Mouse (Mus musculus) spleen, postnatal 10 days (tissue): ENCODE measurements around the gene Ikzf3.

Experiments used
- DNase-seq, 2 experiments: peaks; one replicate each; pipeline ENCODE4 v3.0.0; 2021 to 2022; ENCODE audit warnings: low spot score in 2 of 2

The Ikzf3 gene

DNA sequence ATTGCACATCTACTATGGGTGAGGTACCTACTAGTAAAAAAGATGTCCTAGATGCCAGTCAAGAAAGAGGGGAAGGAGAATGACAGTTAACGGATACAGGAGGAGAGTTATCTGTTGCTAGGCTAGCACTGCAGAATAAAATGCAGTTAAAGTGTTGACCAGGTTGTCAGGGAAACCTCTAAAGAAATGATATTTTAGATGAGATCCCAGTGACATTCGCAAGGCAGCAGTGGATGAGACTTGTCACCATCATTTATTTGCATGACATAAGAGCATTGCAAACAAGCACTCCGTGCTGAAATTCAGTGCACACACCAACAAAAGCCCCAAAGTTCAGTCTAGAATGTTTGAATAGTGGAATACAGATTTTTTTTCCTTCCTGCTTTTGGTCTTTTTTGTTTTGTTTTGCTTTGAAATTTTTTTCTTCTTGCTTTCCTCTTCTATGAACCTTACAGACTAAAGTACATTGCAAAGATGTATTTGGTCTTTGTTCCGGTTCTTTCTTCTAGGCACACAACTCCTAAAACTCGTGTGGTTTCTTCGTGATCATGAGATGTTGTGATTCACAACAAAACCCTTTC lies 32.4 kb downstream of the Ikzf3 start:
- no peak for DNase-seq

DNA sequence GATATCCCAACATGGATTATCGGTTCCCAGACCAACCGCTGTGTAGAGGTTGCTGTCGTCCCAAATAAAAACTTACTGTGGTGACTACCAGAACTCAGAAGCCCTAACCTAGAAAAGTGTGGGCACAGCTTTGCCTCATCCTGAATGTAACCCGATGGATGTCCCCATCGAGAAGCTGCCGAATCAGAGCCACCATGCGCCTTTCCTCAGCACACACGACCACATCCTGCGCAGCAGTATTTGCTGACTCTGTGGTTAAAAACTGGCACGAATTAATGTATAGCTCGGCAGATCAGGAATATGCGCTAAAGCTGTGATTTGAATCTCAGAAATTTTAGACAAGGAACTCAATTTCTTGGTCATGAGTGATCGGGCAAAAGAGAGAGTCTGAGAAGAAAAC lies 33.0 kb downstream of the Ikzf3 start:
- DNase-seq, result no peak

DNA sequence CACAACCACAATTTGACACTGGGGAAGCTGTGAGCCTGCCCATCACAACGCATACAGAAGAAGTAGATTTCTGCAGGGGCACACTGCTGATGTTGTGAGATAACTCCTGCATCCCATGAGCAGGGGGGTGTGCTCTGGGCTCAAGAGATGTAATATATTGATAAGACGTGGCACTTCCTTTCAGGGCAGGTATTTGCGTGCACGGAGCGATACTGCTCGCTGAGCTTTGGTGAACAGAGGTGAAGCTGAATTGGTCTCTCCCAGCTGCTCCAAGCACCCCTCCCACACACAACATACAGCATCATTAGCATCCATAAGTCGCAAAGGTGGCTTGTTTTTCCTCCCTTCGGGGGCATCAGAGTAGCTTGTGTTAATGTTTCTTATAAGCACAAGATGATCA lies 35.7 kb downstream of the Ikzf3 start:
- no peak for DNase-seq

DNA sequence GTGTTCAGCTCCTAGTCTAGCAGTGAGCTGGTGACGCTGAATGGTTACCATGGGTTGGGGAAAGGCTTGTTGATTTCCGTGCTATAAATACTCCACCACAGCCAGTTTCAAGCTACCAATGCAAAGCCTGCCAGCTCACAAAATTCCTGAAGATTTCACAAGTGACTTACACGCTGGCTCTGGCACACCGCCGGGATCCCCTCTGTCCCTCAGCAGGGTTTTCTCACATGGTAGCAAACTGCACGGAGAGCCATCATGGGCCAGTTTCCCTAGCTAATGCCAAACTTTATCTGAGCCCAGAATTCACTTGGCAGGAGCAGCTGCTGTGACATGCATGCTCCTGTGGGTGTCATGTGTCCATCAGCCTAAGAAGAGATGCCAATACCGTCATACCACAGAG lies 36.4 kb downstream of the Ikzf3 start:
- DNase-seq, result no peak

DNA sequence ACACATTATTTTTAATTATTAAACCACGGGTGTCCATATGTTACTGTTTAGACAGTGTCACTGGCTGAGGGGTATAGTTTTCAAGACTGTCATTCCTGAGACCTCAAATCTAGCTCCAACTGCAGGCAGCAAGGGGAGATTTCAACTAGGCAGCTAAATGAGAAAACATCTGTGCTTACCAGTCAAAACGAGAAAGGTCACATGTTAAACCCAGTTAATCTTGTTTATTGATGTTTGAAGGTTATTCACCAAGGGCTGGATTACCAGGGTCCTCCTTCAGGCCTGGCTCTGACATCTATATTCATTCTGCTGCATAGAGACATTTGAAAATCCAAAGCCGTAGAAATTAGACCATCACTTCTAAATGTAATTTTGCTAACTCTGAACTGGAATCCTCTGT lies 40.9 kb downstream of the Ikzf3 start:
- DNase-seq, result no peak

DNA sequence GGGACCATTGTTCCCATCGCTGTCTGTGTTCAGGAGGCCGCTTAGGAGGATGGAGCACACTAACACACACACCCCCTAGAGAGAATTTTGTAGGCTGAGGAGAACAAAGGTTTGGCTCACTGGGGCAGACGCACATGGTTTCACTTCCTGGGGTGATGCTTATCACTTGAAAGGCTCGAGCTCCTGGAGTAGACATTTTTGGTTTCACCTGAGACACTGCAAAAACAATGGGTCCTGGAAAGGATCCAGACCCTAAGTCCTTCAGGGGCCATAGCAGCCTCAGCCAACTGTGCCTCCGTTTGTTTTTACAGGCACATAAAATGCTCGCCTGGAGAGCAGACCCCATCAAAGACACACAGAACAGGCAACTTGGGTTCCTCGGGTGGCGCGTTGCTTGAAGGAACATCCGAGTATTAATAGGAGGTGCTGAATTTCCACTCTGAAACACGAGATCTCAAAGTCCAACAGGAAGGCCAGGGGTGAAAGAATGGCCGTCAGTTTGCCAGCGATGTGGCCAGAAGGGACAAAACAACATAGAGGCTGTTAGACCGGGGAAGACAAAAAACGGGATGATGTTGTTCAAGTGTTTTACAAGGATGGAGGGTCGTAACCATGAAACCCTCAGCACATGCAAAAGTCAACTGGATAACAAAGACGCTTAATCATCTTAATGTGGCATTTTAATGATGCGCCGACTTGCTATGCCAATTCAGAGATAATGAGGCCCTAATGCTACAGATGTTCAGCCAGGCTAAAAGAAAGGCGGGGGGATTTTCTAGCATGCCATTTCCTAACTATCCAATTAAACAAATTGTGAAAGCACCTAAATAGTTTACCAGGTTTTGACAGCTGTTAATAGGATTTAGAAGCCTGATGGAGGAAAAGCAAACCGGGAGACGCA lies 48.2 kb downstream of the Ikzf3 start:
- DNase-seq, result peak in 1 of 2 experiments; percentile 31

DNA sequence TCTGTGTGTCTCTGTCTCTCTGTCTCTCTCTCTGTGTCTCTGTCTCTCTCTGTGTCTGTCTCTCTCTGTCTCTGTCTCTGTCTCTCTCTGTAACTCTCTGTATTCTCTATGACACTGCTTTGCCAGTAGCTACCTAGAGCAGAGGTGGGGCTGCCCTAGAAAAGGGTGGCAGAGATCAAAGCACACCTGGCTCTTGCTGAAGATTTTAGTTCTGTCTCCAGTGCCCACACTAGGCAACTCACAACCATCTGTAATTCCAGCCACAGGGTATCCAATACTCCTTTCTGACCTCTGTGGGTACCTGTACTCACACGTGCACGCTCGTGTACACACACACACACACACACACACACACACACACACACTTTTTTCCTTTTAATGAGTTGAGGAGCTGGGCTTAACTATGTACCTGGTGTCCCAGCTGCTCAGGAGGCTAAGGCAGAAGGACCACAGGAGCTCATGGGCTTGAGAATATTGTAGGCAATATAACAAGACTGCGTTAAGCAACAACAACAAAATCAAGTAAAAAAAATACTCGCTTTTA lies 50.6 kb downstream of the Ikzf3 start:
- DNase-seq, result no peak

DNA sequence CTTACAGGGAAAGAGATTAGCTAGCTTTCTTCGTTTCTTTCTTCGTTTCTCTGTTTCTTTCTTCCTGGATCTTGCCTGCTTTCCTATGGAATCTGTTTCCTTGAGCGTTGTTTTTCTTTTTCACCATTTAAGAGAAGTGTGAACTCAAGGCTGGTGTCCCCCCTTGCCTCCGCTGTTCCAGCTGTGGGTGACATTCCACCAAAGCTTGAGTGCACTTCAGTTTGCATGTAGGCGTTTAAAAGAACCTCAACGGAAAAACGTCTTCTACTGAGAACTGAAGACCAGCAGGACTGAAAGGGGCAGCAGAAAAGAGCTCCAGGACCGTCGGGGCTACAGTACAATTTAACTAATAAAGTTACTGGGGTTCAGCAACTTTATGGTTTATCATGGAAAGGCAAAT lies 52.4 kb downstream of the Ikzf3 start:
- DNase-seq, result no peak

DNA sequence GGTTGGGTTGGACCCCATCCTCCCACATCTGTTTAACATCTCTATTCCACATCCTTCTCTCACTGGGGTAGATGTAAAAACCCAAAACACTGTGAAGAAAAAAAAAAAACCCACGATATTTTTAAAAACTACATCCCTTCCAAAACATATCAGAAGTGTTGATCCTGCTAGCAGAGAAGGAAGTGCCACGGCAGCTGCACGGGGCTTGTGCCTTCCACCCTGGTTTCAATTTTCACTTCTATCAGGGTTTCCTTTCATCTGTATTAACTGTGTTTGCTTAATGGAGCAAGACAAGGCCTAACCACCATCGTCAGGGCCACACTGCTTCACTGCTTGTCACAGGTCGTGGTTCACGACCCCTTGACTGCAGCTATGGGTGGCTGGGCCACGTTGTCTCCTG lies 52.9 kb downstream of the Ikzf3 start:
- DNase-seq, result peak in 1 of 2 experiments; percentile 43

DNA sequence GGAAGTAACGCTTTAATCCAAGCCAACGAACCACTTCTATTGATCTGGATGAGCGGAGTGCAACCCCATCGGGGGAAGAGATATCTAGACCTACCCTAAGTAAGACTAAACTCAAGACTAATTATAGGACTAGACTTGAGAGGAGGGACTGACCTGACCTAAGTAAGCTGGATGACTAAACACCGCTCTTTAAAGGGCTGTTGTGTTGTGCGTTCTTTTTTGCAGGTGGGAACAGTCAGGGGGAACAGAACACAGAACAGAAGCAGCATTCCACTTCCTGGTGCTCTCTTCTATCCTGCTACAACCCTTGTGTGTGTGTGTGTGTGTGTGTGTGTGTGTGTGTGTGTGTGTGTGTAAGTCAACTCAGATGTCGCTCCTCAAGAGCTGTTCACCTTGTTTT lies 54.3 kb downstream of the Ikzf3 start:
- no peak for DNase-seq

DNA sequence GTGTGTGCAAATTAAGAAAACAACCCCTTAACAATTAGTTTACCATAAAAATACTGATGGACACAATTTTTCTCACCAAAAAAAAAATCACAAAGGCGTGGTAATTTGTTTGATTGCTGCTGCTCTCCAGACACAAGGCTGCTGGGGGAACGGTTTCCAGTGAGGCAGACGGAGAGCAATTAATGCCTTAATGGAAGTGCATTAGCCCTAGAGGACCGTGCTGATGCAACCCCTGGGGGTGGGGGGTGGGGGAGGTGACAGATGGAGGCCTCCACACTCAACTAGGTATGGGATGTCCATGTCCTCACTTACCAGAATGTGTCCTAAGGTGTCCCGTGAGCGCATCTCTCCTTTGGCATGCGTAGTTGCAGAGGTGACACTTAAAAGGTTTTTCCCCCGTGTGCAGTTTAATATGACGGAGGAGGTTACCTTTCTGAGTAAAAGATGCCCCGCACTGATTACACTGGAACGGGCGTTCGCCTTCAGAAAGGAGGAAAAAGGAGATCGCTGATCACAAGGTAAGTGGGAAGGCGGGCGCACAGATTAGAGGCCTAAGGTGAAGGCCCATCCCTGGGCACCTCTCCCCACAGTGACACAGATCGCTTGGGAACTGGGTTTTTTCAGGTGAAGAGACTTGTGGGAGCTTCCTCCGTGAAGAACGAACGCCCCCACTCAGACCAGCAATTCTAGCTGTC lies 57.1 kb downstream of the Ikzf3 start:
- DNase-seq, result no peak

DNA sequence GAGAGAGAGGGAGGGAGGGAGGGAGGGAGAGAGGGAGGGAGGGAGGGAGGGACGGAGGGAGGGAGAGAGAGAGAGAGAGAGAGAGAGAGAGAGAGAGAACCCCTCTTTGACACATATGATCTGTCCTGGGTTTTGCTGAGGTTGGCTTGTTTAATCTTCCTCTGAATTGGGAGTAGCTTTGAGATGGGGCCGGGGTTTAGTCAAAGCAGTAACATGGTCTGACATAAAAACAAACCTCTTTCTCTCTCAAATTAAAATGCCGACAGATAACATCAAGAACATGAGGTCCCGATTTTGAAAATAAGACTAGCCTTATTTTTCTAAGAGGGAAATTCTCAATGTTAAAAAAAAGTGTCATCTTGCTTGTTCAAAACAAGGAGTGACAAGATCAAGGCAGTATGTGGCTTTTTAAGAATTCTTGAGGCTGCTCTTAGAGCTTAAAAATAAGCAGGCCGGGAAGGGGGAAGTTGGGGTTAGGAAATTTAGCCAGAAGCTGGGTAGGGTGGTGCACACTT lies 58.2 kb downstream of the Ikzf3 start:
- DNase-seq, result no peak

DNA sequence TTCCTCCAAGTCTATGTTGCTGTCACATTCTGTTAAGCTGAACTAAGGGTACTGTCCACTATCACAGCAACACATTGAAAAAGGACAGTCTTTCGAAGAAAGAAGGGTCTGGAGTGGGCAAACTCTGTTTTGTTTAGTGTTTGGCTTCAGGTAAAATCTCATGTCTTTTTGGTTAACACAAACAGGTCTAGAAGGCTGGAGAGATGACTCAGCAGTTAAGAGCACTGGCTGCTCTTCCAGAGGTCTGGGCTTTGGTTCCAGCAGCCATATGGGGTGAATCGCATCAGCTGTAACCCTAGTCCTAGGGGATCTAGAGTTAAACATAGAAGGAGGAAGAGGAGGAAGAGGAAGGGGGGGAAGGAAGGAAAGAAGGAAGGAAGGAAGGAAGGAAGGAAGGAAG lies 60.1 kb downstream of the Ikzf3 start:
- DNase-seq, result no peak

DNA sequence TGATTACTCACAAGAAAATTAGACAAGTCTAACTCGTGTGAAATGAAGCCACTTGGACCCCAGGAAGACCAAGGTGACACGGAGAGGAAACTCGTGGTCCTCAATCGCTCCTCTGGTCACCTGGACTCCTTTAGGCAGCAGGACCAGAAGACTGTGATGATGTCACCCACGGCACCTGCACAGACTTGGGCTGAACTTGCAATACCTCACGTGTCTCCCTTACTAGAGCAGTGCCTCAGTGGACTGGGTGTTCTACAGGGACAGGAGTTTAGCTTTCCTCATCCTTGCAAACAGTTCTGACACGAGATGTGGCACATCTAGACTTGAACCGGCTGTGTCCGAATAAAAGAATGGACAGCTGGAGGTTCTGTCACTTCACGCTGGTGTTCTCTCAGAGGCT lies 63.8 kb downstream of the Ikzf3 start:
- DNase-seq, result no peak

DNA sequence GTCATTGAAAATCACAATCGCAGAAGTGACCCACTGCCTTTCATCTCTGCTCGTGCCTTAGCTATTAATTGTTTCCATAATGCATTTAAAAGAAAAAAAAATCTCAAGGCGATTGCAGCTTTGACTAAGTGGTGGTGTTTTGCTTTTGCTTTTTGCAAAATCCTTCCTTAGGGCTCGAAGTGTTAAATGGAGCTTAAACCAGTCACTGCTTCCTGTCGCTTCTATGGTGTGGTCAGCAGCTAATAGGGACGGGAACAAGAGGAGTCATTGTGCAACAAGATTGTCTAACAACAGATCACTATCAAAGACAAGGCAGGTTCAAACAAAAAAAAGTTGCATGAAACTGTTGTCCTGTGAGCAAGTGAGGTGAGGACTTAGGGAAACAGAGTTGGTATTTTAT lies 64.6 kb downstream of the Ikzf3 start:
- DNase-seq, result no peak

DNA sequence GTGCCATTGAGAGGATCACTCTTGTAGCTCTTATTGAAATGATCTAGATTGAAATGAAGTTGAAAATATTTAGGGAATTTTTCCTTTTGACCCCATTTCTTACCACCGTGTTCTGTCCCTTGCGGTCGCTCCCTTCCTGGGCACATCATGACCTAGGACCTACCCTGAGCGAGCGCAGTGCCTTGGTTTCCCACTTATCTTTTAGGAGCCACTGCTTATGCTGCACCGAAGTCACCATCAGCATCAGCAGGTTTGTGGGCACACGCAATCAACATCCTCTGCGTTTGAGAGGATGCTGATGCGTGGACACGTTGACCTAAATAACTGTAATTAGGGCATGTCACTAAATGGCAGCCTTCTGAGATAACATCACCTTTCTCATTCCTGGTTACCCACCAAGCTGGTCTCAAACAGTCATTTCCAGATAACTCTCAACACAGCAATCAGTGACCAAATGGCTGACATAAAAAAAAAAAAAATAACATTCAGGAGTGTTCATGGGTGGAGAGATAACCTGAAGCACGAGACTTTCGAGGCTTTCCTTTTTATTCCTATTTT lies 65.8 kb downstream of the Ikzf3 start:
- DNase-seq, result no peak

DNA sequence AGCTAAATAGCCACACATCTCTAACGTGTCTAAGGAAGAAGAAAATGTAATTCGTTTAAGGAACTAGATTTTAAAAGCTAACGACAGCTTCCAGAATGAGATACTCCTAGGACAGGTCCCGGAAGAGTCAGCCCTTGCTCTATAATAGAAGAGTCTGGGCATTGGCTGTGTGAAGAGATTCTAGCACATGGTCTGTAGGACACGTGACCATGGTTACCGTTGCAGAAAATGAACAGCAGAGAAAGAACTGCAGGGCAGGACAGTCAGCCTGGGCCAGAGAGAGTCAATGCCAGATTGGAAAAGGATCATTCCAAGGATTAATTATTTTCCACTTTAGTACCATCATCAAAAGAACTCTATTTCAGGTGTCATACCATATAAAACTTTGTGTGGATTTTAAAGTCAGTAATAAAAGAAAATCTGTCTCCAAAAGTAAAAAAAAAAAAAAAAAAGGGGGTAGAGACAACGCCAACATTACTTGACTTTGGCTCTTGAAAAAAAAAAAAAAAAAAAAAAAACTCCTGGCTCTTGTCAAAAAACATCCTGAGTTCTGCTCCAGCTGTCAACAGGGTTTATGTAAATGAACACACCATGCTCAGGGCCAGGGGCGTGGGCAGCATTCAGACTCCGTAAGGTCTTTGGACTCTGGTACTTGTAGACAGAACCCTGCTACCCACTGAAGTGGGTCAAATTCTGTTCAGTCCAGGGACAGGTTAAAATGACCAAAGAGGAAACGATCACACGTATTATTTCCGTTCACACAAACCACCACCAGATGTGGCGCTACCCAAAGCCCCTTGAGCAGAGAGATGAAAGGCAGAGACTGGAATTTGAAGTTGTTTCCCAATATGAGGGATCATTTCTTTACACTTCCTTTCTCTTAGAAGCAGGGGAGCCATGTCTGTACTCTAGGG lies 66.5 kb downstream of the Ikzf3 start:
- DNase-seq, result no peak

DNA sequence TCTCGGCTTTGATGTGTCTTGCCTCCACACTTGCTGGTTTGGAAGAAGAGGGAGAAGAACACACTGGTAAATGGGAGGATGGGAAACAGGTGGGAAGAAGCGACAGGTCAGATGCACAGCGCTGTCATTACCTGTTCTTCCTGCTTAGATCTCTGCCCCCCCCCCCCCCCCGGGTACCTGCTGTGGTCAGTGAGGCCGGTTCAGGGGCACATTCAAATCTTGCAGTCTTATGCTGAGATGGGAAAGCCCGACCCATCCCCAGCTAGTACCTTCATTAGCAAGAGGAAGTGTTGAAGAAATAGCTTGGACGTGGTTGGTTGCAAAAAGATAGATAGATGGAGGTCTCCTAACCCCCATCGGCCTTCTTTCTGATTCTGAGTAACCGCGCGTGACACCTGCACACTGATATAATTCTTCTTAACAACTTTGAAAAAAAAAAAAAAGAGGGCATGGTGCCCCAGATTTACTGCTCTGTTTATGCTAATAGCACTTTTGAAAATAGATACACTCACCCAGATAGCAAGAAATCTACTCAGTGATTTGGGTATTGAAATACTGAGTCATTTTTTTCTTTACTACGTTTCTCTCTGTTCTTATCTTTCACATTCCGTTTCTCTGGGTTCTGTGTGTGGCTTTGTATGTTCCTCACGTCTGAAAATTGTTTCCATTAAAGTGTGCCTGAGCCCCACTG lies 68.7 kb downstream of the Ikzf3 start:
- DNase-seq, result no peak

DNA sequence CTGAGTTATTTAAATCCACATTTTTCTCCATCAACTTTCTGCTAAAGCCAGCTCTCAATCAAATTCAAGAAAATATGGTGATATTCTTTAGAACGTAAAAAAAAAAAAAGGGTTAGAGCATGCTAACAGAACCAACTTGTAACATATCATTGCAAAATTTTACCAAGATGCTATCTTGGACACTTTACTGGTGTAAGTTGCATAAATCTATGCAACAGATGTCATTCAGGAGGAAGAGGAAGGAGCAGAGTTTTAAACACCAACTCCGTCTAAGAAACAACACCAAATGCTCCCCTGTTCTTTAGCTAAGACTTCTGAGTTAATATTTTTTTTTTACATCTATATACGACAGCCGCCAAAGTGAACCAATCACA lies 69.4 kb downstream of the Ikzf3 start:
- no peak for DNase-seq

DNA sequence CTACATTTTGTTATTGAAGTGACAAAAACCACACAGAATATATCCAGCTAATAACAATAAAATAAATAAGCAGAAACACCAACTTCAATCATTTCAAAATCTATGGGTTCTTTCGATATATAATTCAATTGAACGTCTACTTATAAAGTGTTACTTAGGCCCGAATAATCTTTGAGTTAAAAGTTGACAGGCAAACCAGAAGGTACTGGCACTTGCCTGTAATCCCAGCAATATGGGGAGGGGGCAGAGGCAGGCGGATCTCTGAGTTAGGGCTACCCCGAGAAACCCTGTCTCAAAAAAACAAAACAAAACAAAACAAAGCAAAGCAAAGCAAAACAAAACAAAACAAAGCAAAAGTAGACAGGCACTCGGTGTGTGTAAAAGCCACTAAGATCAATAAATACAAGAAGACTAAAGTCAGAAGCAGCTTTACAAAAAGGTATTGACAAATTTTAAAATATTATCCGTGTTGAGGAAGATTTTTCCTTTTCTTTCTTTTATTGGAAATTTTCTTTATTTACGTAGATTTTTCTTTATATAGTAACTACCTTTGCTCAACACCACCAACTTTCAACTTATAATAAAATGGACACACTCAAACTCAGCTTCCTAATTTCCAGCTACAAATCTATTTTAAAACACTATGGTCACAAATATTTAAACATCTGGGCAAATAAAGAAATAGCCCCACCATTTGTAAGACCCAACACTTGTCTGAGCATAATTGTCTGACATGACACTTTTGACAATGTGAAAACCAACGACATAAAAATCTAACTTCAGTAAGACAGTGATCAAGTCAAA lies 70.0 kb downstream of the Ikzf3 start:
- no peak for DNase-seq
